Mouse (Mus musculus): ENCODE measurements around the gene Znrf1. TPM values are rescaled to one million over a fixed set of nuclear protein-coding genes. Genes with fewer than 3 reads are reported as not detected.

The Znrf1 gene
- total RNA-seq (2023), result 10 to 100 TPM; 78.7 to 97.0 TPM

DNA sequence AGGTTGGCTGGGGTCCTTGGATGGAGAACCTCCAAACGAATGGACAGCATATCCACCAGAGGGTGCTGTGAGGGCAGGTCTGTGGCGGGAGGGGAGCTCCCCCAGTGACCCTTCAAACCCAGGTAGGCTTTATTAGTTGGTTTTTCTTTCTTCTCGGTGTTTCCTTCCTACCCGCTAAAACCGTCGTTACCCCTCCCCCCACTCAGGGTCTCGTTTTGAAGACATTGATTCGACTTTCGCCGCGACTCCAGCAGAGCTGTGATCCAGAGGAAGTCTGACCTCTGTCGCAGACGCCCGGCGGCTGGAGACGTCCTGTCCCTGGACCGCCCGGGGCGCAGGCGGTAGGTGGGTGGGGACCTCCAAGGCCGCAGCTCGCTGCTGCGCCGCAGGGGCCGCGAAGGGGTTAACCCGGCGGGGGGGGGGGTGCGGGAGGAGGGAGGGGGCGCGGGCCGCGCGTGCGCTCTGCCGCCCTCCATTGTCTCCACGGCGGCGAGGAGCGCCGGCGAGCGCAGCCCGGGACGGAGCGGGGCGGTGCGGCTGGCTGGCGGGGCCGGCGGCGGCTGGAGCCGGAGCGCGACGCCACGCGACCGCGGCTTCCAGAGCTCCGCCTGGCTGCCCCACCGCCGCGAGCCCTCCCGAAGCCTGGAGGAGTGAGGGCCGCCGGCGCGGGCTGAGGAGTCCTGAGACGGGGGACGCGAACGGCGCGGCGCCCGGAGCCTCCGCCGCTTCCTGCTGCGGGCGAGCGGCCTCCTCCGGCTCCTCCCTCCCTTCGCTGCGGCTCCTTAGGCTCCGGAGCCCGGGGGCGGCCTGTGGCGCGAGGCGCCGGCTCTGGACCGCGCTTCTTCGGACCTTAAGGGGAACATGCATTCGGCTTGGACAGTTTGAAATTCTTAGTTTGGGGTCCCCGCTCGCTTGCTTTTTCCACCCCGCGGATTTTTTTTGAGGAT is at the start of gene Znrf1:
Gene Znrf1, plus strand, starts transcription at position 67 of the 947 bp plus-strand sequence.

DNA sequence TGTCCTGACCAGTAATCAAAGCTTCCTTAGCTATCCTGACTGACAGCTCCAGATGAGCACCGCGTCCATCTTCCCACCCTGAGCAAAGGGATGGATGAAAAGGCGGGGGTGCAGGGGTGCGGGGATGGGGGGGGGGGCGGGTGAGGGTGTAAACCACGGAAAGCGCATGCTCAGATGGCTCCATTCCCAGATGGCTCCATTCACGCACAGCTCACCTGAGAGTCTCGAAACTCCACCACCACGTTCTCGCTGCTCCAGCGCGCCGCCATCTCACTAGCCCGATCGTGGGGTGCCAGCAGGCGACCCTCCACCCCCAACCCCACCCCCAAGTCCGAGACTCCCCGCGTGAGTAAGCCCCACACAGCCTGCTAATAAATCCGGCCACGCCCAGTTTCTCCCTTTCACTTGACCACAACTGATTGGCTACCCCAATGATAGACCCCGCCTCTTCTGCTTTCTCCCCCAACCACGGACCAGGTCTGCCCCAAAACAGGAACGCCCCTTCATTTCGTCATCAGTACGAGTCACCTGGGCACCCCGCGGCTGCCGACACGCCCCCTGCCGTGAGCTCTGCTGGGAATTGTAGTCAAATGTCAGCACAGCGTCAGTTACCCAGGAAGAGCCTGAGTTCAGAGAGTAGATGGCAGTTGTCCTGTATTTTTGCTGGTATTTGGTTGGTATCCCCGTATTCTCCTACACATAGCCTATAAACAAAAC is 14.0 kb upstream of the Znrf1 start, which contains the start of gene Wdr59:
Gene Wdr59, minus strand, starts transcription at position 380 of the 717 bp plus-strand sequence.

DNA sequence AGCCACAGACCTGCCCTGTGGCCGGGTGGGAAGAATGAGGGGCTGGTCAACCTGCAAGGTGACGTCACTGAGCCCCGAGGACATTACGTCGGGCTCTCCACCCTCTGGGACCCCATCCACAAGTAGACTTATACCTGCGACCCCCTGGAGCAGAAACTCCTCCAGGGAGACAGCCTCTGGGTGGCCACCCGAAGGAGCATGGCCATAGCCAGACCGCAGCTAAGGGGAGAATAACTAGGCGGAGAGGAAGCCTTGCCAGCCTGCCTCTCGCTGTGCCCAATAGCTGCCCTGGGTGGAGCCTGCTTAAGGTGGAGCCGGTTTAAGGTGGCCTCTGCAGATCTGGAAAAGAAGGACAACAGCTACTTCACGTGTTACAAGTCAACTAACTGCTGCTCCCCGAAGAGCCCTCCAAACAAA is 94.2 kb downstream of the Znrf1 start, which contains the start of gene Ldhd:
Gene Ldhd, minus strand, starts transcription at position 270 of the 417 bp plus-strand sequence.

DNA sequence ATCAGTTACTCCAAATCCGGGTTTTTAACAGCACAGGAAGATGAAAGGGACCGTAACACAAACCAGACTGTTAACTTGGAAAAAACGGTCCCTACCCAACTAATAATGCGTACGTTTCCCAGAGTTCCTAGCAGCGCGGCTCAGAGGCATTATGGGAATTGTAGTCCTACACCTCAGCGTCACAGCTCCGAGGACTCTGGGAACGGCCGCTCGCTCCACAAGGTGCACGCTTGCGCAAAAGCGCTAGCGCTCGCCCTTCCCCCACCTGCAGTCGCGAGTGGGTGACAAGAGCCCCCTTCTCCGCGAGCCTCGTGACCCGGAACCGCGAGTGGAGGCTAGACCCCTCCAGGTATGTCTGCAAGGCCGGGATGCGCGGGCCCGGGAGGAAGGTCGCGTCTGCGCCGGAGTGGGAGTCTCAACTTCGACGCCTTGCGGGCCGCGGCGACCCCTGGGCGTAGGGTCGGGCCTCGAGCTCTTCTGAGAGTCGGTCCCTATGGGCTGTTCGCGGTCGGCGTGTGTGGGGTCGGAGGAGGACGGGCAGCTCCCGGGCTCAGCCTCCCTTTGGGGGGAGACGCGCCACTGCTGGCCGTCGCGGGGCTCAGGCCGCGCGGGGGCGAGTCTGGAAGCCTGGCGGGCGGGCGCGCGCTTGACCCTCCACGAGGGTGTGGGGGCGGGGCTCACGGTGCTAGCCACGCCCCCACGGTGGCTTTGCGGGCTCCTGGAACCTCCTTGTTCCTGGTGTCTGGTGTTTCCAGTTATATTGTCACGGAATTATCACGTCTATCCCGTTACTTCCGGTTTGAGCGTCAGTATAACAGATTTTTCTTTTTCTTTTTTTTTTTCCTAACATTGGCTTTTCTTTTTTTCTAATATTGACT is 107.6 kb downstream of the Znrf1 start, which contains the start of gene Zfp1:
Gene Zfp1, plus strand, starts transcription at position 138 of the 878 bp plus-strand sequence.

Other genes with a start within 250 kb of the Znrf1 start
- gene Rfwd3, start 235.9 kb upstream of the Znrf1 start, total RNA-seq (2023), result 10 to 100 TPM; 33.2 to 34.4 TPM
- gene Mlkl, start 197.9 kb upstream of the Znrf1 start, total RNA-seq (2023), result 10 to 100 TPM; 10.4 to 14.0 TPM
- gene Fa2h, start 142.3 kb upstream of the Znrf1 start, total RNA-seq (2023), result not detected
- gene Wdr59, start 14.0 kb upstream of the Znrf1 start, total RNA-seq (2023), result 1 to 10 TPM; 6.1 to 6.7 TPM
- gene Ldhd, start 94.3 kb downstream of the Znrf1 start, total RNA-seq (2023), result under 1 TPM; 0.68 to 0.85 TPM
- gene Zfp1, start 107.3 kb downstream of the Znrf1 start, total RNA-seq (2023), result 1 to 10 TPM; 5.1 to 7.9 TPM
- 1 to 10 TPM in 1 of 2 experiments, under 1 TPM in 1; 0.58 to 1.7 TPM for gene Ctrb1, start 154.9 kb downstream of the Znrf1 start, total RNA-seq (2023)
- under 1 TPM; 0.24 to 0.27 TPM for gene Bcar1, start 207.7 kb downstream of the Znrf1 start, total RNA-seq (2023)

All from monocyte, adult 59 days (primary cell).